Mouse (Mus musculus) embryo, embryonic 10.5 days (tissue): ENCODE data around the gene Etv6.

Experiments used
- DNase-seq: peaks from one replicate; pipeline ENCODE4 v3.0.0-alpha.2; 2015; ENCODE audit warnings: low spot score

The Etv6 gene

DNA sequence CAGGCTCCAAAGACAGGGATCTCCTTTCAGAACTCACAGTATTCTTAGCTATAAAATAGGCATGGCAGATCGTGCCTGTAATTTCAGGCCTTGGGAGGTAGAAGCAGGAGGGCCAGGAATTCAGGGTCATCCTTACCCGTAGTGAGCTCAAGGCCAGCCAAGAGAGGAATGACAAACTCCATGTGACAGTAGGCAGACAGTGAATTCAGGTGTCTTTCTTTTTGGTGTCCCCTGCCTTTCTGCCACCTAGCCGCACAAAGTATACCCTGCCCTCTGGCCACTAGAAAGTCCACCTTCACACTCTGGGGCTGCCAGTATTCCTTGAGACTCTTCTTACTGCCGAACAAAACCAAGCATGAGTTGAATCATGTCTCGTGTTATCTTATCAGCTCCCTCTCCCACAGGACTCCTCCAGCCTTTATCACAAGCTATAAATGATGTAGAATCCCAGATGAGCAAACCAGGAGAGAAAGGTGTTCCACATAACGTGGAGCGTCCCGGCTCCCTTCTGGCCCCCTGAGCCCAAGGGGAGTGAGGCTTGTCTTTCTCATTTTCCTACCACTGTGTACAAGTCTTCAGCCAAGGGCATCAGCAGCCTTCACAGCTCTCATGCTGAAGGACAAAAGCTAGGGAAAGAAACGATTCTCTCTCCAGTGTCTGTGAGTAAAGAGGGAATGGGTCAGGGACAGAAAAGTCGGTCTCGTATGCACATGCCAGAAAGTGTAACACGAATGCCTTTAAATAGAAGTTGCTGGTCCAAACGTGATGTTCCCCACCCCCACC, 175.4 kb downstream of the Etv6 start:
- no peak for DNase-seq

DNA sequence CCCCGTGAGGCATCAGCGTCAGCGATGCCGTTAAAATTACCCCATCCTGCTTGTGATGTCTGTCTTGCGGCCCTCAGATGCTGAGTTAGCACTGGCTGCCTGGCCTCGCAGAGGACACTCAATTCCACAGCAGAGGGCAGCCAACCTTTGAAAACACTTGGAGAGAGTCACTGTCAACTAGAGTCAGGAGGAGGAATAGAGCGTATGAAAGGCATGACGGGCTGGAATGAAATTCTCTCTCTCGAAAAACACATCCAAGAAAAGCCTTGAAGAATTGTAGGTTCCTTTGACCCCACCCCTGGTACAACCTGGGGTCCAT, 175.9 kb downstream of the Etv6 start:
- DNase-seq = no peak

DNA sequence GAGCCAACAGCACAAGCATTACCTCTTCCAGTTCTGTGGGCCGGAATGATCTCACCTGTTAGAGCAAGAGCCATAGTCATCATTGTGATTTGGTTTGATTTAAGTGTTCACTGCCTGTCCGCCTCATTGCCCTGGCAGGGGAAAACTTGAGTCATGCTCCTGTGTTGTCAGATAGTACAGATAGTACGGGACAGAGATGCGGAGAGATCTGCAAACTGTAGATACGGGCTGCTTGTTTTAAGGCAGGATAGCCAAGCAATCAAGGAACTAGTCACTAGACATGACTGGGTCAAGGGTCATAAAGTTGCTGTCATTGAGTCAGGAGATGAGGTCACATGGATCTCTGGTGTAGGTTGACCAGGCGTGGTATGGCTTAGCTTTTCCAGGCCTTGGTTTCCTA, 182.2 kb downstream of the Etv6 start:
- DNase-seq = no peak

DNA sequence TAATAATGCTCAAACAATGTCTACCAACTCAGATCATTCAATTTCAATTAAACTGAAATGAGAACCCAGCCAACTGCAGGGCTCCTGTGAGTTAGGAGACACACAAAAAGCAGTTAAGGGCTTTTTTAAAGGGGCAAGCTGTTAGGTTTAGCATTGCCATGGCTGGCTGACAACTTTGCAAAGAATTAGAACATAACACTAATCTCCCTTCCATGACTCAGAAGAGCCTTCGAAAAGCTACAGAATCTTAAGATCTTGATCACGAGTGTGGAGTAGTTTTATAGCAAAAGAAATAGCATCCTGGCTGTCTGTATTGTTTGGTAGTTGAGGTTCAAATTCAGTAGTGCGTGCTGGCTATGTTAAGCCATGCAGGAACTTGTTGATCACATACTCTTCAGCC, 182.9 kb downstream of the Etv6 start:
- no peak for DNase-seq

- DNase-seq = no peak
Observed at GRCm38 (mm10) chr6:134219358-134219757, 183.9 kb downstream of the Etv6 start.

DNA sequence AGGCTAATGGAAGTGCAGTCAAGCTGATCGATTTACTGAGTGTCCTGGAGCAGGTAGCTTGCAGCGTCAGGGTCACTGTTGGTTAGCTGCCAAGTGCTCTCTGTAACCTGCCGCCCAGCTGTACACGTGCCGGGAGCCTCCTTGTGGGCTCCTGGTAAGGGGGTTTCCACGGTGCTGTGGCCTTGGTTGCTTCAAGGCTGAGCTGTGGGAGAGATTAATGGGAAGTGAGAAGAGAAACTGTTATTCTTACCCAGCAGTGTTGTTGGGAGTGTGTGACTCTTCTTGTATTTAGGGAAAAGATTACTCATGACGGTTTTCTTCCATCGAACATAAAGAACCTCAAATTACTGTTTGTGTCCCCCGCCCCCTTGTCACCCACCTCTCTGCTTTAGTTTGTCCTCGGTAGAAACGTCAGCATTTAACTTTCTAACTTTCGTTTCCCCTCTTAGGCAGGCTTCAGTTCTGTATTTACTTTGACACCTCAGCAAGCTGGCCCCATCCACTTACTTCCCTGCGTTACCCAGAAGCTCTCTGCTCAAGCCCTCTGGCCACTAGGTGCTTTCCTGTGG, 184.8 kb downstream of the Etv6 start:
- DNase-seq = no peak

GRCm38 (mm10) chr6:134222248-134222929, 186.9 kb downstream of the Etv6 start:
- DNase-seq = peak; percentile 22

DNA sequence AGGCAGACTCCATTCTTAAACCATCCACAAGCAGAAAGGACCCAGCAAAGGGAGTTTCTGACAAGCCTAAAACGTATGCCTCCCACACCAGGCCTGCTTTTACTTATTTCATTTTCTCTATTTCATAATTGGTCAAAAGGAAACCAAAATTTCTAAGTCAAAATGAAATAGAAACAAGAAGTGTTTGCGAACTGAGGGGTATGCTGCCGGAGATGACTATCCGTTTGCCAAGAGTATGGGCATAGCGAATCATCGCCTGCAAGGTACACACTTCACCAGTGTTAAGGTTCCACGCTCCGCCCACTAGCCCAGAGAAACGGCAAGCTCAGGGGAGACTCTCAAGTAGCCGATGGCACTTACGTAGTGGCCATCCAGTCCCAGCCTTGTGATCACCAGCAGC, 190.1 kb downstream of the Etv6 start:
- DNase-seq = no peak

GRCm38 (mm10) chr6:134226349-134227169, 191.1 kb downstream of the Etv6 start:
- DNase-seq = no peak

- no peak for DNase-seq
Observed at GRCm38 (mm10) chr6:134236311-134236710, 200.8 kb downstream of the Etv6 start.

- DNase-seq = no peak
Observed at GRCm38 (mm10) chr6:134238455-134238854, 203.0 kb downstream of the Etv6 start.

DNA sequence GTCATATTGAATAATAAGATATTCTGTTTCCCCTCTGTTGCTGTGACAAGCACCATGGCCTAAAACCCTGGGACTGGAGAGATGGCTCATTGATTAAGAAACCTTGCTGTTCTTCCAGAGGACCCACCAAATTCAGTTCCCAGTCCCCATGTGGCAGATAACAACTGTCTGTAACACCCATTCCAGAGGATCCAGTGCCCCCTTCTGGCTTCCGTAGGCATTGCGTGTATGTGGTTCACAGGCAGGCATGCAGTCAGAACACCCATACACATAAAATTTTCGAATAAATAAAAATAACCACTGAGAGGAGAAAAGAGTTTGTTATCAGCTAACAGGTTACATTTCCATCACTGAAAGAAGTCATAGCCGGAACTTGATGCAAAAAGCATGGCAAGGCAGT, 205.5 kb downstream of the Etv6 start:
- no peak for DNase-seq

DNA sequence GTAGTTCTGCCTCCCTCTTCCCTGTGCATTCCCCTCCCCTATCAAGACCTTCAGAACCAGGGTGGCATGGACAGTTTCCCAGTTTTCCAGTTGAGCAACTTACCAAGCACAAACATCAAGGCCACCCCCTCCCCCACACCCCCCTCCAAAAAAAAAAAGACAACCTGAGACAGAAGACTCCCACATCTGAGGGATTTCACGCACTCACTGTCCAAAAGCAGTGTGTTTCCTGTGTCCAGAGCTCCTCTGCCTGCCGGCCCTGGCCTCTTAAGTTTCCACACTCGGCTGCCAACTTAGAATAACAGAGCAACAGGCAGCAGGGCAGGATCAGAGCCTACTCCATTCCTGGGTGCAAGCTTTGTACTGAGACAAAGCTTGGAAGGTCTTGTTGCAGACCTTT, 207.6 kb downstream of the Etv6 start:
- no peak for DNase-seq

DNA sequence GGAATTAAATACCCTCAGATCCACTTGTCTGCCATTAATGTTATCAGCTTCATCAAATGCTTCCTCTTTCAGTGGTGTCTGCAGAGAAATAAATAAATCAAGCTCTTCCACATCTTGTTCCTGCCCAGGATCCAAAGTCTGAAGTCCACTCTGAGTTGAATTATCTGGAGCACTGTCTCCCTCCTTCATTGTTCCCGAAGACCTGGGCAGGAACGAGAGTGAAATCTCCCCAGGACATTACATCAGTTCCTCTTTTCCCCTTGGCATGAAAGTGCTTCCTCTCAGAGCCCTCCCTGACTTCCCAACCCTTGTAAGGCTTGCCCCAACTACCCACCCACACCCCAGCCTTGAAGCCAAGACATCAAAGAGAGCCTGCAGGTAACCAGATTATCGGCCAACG, 208.0 kb downstream of the Etv6 start:
- no peak for DNase-seq

- DNase-seq = no peak
Observed at GRCm38 (mm10) chr6:134244071-134244470, 208.6 kb downstream of the Etv6 start.

GRCm38 (mm10) chr6:134246109-134246508, 210.6 kb downstream of the Etv6 start:
- DNase-seq = peak; percentile 6

- no peak for DNase-seq
Observed at GRCm38 (mm10) chr6:134247324-134247723, 211.8 kb downstream of the Etv6 start.

DNA sequence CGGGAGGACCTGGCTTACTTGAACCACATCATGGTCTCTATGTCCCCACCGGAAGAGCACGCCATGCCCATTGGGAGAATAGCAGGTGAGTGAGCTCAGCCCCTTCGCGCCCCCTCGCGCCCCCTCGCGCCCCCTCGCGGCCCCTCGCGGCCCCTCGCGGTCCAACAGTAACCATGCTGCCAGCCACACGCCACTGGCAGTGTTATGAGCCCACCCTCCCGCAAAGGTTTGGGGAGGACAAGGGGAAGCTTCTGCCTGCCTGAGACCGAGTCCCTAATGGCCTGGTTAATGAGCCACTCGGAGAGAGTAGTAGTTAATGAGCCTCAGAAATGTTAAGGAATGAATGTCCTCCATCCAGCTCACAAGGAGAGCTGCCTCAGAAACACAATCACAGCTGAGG, 213.2 kb downstream of the Etv6 start:
- DNase-seq = no peak

GRCm38 (mm10) chr6:134250764-134251163, 215.3 kb downstream of the Etv6 start:
- DNase-seq = no peak

- no peak for DNase-seq
Observed at GRCm38 (mm10) chr6:134251364-134251763, 215.9 kb downstream of the Etv6 start.

- DNase-seq = no peak
Observed at GRCm38 (mm10) chr6:134252081-134252755, 216.7 kb downstream of the Etv6 start.

GRCm38 (mm10) chr6:134256369-134256768, 220.9 kb downstream of the Etv6 start:
- DNase-seq = no peak
